Mouse (Mus musculus): ENCODE measurements around the gene Zfp946. TPM values are rescaled to one million over a fixed set of nuclear protein-coding genes. Genes with fewer than 3 reads are reported as not detected.

Gene Zfp946
- 8.3 and 8.8 TPM in 2 replicates for polyA plus RNA-seq (2014; fragmentation: Nextera tagmentation; extraction: Ambion mirVana)

GRCm38 (mm10) chr17:22423952-22424617, at the start of gene Zfp946:
Gene Zfp946 (plus strand): TSS chr17:22424222.
- H3K36me3 ChIP-seq (ENCODE audit: control insufficient read depth, insufficient read depth, low read length), result no peaks in the 10 kb centered on the region
- ATAC-seq (ENCODE audit: insufficient number of reproducible peaks, insufficient read depth, low FRiP score, low read depth), result peak; percentile 87
- no peaks in the 10 kb centered on the region for H3K27me3 ChIP-seq (ENCODE audit: control insufficient read depth, insufficient read depth, low read length)
- H3K4me2 ChIP-seq (ENCODE audit: low read length), result peak within 1 kb of the TSS; percentile 77
- H3K27ac ChIP-seq (replicated peaks in 1 of 2; ENCODE audit: control insufficient read depth in 1 of 2, insufficient read depth in 1 of 2, low read depth in 2 of 2, low read length in 2 of 2), result peak within 1 kb of the TSS; percentile 83 to 88
- H3K9me3 ChIP-seq (ENCODE audit: control insufficient read depth, low read length), result no peaks in the 10 kb centered on the region
- peak within 1 kb of the TSS; percentile 69 for H3K9ac ChIP-seq (ENCODE audit: low read length)
- WGBS, result under 1% methylated on average over 29 of the region's 29 CpGs
- peak within 1 kb of the TSS; percentile 60 to 88 for H3K4me3 ChIP-seq (ENCODE audit: control insufficient read depth in 1 of 2, insufficient read depth in 1 of 2, low read depth in 1 of 2, low read length in 2 of 2)
- 0 out of 4 replicates have a peak, but pooled peaks cover 0 to 3% of the 10 kb centered on the region in 2 experiments for H3K4me1 ChIP-seq (ENCODE audit: control insufficient read depth in 2 of 2, insufficient read depth in 2 of 2, low read length in 2 of 2)

GRCm38 (mm10) chr17:22410756-22411155, 13.3 kb upstream of the Zfp946 start:
- Histone ChIP-seq H3K36me3 (ENCODE audit: control insufficient read depth, insufficient read depth, low read length) (no peaks in the 10 kb centered on the region), H3K4me1 (ENCODE audit: control insufficient read depth in 2 of 2, insufficient read depth in 2 of 2, low read length in 2 of 2) (no peaks in the 10 kb centered on the region), H3K4me2 (ENCODE audit: low read length) (no peak overlapping the region), H3K9ac (ENCODE audit: low read length) (no peak overlapping the region), H3K27me3 (ENCODE audit: control insufficient read depth, insufficient read depth, low read length) (no peaks in the 10 kb centered on the region), H3K9me3 (ENCODE audit: control insufficient read depth, low read length) (no peaks in the 10 kb centered on the region), H3K4me3 (ENCODE audit: control insufficient read depth in 1 of 2, insufficient read depth in 1 of 2, low read depth in 1 of 2, low read length in 2 of 2) (no peak overlapping the region), H3K27ac (replicated peaks in 1 of 2; ENCODE audit: control insufficient read depth in 1 of 2, insufficient read depth in 1 of 2, low read depth in 2 of 2, low read length in 2 of 2) (no peak overlapping the region)
- ATAC-seq (ENCODE audit: insufficient number of reproducible peaks, insufficient read depth, low FRiP score, low read depth), result no peak
- WGBS, result 56% methylated on average over 2 of the region's 2 CpGs

GRCm38 (mm10) chr17:22417510-22417909, 6.5 kb upstream of the Zfp946 start:
- Histone ChIP-seq H3K27me3 (ENCODE audit: control insufficient read depth, insufficient read depth, low read length) (no peaks in the 10 kb centered on the region), H3K9me3 (ENCODE audit: control insufficient read depth, low read length) (no peaks in the 10 kb centered on the region), H3K9ac (ENCODE audit: low read length) (no peak overlapping the region), H3K27ac (replicated peaks in 1 of 2; ENCODE audit: control insufficient read depth in 1 of 2, insufficient read depth in 1 of 2, low read depth in 2 of 2, low read length in 2 of 2) (no peak overlapping the region), H3K4me3 (ENCODE audit: control insufficient read depth in 1 of 2, insufficient read depth in 1 of 2, low read depth in 1 of 2, low read length in 2 of 2) (no peak overlapping the region), H3K4me2 (ENCODE audit: low read length) (no peak overlapping the region), H3K4me1 (ENCODE audit: control insufficient read depth in 2 of 2, insufficient read depth in 2 of 2, low read length in 2 of 2) (no peaks in the 10 kb centered on the region), H3K36me3 (ENCODE audit: control insufficient read depth, insufficient read depth, low read length) (no peaks in the 10 kb centered on the region)
- WGBS, result under 1% methylated on average over 3 of the region's 3 CpGs
- no peak for ATAC-seq (ENCODE audit: insufficient number of reproducible peaks, insufficient read depth, low FRiP score, low read depth)

DNA sequence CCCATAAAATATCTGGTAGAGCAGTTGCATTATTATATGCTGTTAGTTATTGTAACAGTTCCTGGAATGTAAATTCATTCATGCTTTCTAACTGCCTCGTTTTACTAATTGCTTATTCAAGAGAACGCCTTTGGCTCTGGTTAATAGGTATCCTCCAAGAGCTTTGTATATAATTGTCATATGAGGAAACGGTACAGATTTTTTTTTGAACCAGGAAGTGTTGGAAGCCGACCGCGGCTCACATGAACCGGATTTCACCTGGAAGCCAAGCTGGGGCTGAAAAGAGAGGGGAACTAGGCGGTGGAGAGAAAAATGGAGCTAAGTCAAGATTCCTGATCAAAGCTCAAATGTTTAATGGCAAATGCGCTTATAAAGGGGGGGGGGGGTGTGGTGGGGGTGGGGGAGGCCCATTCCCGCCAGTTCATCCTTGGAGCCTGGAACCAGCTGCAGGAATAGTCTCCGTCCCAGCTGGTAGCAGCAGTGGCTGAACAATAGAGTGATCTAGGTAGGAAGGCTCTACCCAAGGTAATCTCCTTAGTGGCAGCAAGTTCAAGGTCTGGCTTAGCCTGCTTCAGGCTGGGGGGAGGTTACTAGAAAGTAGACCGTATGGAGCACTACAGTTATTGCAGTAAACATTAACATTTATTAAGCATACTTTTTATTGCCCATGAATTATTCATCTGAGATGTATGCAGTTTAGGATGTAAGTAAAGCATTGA, 773 bp downstream of the Zfp946 start:
- H3K27me3 ChIP-seq (ENCODE audit: control insufficient read depth, insufficient read depth, low read length), result no peaks in the 10 kb centered on the region
- no peak for ATAC-seq (ENCODE audit: insufficient number of reproducible peaks, insufficient read depth, low FRiP score, low read depth)
- H3K4me3 ChIP-seq (ENCODE audit: control insufficient read depth in 1 of 2, insufficient read depth in 1 of 2, low read depth in 1 of 2, low read length in 2 of 2), result peak overlapping the region; percentile 46 to 60
- 0 out of 4 replicates have a peak, but pooled peaks cover 0 to 3% of the 10 kb centered on the region in 2 experiments for H3K4me1 ChIP-seq (ENCODE audit: control insufficient read depth in 2 of 2, insufficient read depth in 2 of 2, low read length in 2 of 2)
- WGBS, result 3% methylated on average over 12 of the region's 12 CpGs
- peak overlapping the region; percentile 77 for H3K4me2 ChIP-seq (ENCODE audit: low read length)
- H3K9ac ChIP-seq (ENCODE audit: low read length), result peak overlapping the region; percentile 69
- H3K9me3 ChIP-seq (ENCODE audit: control insufficient read depth, low read length), result no peaks in the 10 kb centered on the region
- peak overlapping the region in 1 of 2 experiments; percentile 83; a peak in 2 of 4 replicates for H3K27ac ChIP-seq (replicated peaks in 1 of 2; ENCODE audit: control insufficient read depth in 1 of 2, insufficient read depth in 1 of 2, low read depth in 2 of 2, low read length in 2 of 2)
- no peaks in the 10 kb centered on the region for H3K36me3 ChIP-seq (ENCODE audit: control insufficient read depth, insufficient read depth, low read length)

DNA sequence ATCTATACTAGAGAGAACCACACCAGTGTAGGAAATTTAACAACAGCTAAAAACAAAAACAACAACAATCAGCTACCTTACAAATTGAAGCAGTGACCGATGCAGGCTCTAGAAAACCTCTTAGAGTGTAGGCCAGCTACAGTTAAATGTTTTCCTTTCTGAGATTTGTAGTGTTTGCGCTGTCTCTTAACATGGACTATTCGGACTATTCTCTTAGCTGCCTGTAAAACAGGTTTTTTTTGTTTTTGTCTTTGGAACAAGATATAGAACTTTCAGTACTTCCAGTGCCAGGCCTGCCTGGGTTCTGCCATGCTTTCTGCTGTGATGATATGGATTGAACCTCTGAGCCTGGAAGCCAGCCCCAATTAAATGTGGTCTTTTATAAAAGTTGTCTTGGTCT, 23.7 kb downstream of the Zfp946 start:
- H3K27me3 ChIP-seq (ENCODE audit: control insufficient read depth, insufficient read depth, low read length), result no peaks in the 10 kb centered on the region
- 95% methylated on average over 3 of the region's 3 CpGs for WGBS
- peaks cover 13% of the 10 kb centered on the region; the same call in 1 of the 2 replicates for H3K36me3 ChIP-seq (ENCODE audit: control insufficient read depth, insufficient read depth, low read length)
- H3K4me1 ChIP-seq (ENCODE audit: control insufficient read depth in 2 of 2, insufficient read depth in 2 of 2, low read length in 2 of 2), result no peaks in the 10 kb centered on the region
- H3K9ac ChIP-seq (ENCODE audit: low read length), result no peak overlapping the region
- no peak overlapping the region for H3K4me3 ChIP-seq (ENCODE audit: control insufficient read depth in 1 of 2, insufficient read depth in 1 of 2, low read depth in 1 of 2, low read length in 2 of 2)
- no peak for ATAC-seq (ENCODE audit: insufficient number of reproducible peaks, insufficient read depth, low FRiP score, low read depth)
- no peak overlapping the region for H3K4me2 ChIP-seq (ENCODE audit: low read length)
- H3K27ac ChIP-seq (replicated peaks in 1 of 2; ENCODE audit: control insufficient read depth in 1 of 2, insufficient read depth in 1 of 2, low read depth in 2 of 2, low read length in 2 of 2), result no peak overlapping the region
- H3K9me3 ChIP-seq (ENCODE audit: control insufficient read depth, low read length), result peaks cover 4% of the 10 kb centered on the region

DNA sequence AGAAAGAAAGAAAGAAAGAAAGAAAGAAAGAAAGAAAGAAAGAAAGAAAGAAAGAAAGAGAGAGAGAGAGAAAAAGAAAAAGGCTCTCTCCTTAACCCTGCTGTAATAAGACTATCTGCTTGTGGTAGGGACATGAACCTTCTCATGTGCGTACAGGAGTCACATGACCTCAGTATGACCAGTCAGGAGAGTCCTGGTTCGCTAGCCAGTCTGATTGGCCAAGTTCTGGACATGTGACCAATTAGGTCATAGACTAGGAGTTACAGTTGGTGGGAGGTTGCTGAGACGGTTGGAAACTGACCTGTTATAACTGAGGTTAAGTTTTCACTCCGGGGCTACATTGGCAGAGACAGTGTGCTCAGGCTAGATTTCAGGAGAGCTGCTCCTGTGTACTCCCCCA, 73.1 kb downstream of the Zfp946 start:
- ATAC-seq (ENCODE audit: insufficient number of reproducible peaks, insufficient read depth, low FRiP score, low read depth), result no peak
- H3K4me1 ChIP-seq (ENCODE audit: control insufficient read depth in 2 of 2, insufficient read depth in 2 of 2, low read length in 2 of 2), result no peaks in the 10 kb centered on the region
- H3K27ac ChIP-seq (replicated peaks in 1 of 2; ENCODE audit: control insufficient read depth in 1 of 2, insufficient read depth in 1 of 2, low read depth in 2 of 2, low read length in 2 of 2), result no peak overlapping the region
- no peaks in the 10 kb centered on the region for H3K36me3 ChIP-seq (ENCODE audit: control insufficient read depth, insufficient read depth, low read length)
- H3K27me3 ChIP-seq (ENCODE audit: control insufficient read depth, insufficient read depth, low read length), result no peaks in the 10 kb centered on the region
- H3K4me2 ChIP-seq (ENCODE audit: low read length), result no peak overlapping the region
- no peak overlapping the region for H3K4me3 ChIP-seq (ENCODE audit: control insufficient read depth in 1 of 2, insufficient read depth in 1 of 2, low read depth in 1 of 2, low read length in 2 of 2)
- H3K9ac ChIP-seq (ENCODE audit: low read length), result no peak overlapping the region
- H3K9me3 ChIP-seq (ENCODE audit: control insufficient read depth, low read length), result no peaks in the 10 kb centered on the region
- 64% methylated on average over 4 of the region's 4 CpGs for WGBS
